Comparison of ENCODE assay signal across 15 mouse cellular contexts in genomic region chr19:28336651-28337510, GRCm38 (mm10).
DNase-seq lines count a peak whose midpoint lies in the region; ATAC-seq lines count a peak whose summit lies in the region.
"Had no signal": no experiment of that assay in that cellular context is flagged by ENCODE, and none has a peak within 500 bp of the region (broad histone marks: within the 10 kb centered on the region; RNA-seq: fewer than 3 reads in every experiment).

No protein-coding gene starts in this region.

- no peak for ATAC-seq in granulocyte monocyte progenitor cell, adult 5-6 weeks (replicated peaks; ENCODE audit: poor library complexity, severe bottlenecking)
- ATAC-seq: intestine, embryonic 15.5 days had no signal

- DNase-seq in heart, adult 11 months: peak; percentile 43
- DNase-seq in heart, postnatal 10 days: no peak
- peak; percentile 49 for DNase-seq in retina, embryonic 14.5 days (ENCODE audit: low spot score)
- no peak for DNase-seq in retina, postnatal 1 day
- DNase-seq in mesoderm, embryonic 11.5 days (ENCODE audit: low read depth, low spot score): peak; percentile 27
- no peak for DNase-seq in frontal cortex, postnatal 10 days (ENCODE audit: low spot score in 2 of 2)
- DNase-seq: adrenal gland, adult 8-10 months; cerebellum, adult 2 months; kidney, postnatal 14 days; lung, adult 2 months; right cerebral cortex, adult 18-20 months; spleen, adult 18-20 months; thymus, postnatal 36 days had no signal

- intact Hi-C loops in heart, postnatal 10 days (cut with DNase I): no loop called here

Comparison
In these comparisons a context has a peak if more than half of its experiments do, and no peak if none do; other contexts are left out.
1. DNase-seq: peak in heart, adult 11 months (single experiment), retina, embryonic 14.5 days (single experiment) and mesoderm, embryonic 11.5 days (single experiment); none in heart, postnatal 10 days (0 of 2), retina, postnatal 1 day (single experiment) and frontal cortex, postnatal 10 days (0 of 2).